Mouse (Mus musculus) hindlimb bud, embryonic 11.5 days (tissue): ENCODE measurements around the gene Glipr2.
A peak's percentile ranks its signal among the peaks of the same experiment; 100 is the strongest.

ENCODE experiments used
- DNase-seq: peaks from one replicate; pipeline ENCODE4 v3.0.0-alpha.2; 2012; ENCODE audit warnings: low read depth, low spot score; ENCODE audit errors: extremely low spot score

The Glipr2 gene

GRCm38 (mm10) chr4:43957292-43957845 is at the start of gene Glipr2:
TSS of gene Glipr2 (plus strand) at chr4:43957401.
- no peak for DNase-seq

- DNase-seq: no peak
These were observed 39.0 kb upstream of the Glipr2 start for GRCm38 (mm10) chr4:43918221-43918620.

GRCm38 (mm10) chr4:43920602-43921001 is 36.6 kb upstream of the Glipr2 start:
- DNase-seq: no peak

- no peak for DNase-seq
These were observed 32.1 kb upstream of the Glipr2 start for GRCm38 (mm10) chr4:43925125-43925524.

- peak; percentile 52 for DNase-seq
These were observed 31.4 kb upstream of the Glipr2 start for GRCm38 (mm10) chr4:43925779-43926178.

- no peak for DNase-seq
These were observed 29.4 kb upstream of the Glipr2 start for GRCm38 (mm10) chr4:43927826-43928225.

DNA sequence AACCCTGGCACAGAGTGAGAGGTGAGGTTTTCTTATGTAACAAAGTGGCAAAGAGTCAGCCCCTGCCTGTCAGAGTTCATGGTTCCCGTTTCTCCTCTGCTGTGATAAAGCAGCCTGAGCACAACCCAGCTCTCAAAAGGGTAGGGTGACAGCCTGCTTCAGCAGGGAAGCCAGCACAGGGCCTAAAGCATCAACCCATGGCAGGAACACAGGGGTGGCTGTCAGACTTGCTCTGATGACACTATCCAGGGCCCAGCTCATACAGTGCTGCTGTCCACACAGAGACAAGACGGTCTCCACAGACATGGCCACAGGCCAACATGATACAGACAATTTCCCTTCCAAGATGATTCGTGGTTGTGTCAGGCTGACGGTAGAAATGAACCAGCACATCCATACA is 25.3 kb upstream of the Glipr2 start:
- DNase-seq: no peak

DNA sequence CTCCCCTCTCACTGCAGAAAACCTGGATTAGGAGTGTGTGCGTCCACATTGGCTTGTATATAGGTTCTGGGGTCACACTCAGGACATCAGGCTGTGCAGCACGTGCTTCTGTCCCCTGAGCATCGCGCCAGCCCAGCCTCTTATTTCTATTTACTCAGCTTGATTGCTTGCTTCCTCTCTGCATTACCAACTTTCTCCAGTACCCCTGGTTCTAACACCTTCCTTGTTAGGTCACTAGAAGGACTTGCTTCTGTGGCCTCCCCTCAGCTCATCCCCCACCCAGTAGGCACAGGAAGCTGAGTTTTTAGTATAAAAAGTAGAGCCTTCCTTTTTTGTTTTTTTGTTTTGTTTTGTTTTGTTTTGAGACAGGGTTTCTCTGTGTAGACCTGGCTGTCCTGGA is 21.0 kb upstream of the Glipr2 start:
- no peak for DNase-seq

DNA sequence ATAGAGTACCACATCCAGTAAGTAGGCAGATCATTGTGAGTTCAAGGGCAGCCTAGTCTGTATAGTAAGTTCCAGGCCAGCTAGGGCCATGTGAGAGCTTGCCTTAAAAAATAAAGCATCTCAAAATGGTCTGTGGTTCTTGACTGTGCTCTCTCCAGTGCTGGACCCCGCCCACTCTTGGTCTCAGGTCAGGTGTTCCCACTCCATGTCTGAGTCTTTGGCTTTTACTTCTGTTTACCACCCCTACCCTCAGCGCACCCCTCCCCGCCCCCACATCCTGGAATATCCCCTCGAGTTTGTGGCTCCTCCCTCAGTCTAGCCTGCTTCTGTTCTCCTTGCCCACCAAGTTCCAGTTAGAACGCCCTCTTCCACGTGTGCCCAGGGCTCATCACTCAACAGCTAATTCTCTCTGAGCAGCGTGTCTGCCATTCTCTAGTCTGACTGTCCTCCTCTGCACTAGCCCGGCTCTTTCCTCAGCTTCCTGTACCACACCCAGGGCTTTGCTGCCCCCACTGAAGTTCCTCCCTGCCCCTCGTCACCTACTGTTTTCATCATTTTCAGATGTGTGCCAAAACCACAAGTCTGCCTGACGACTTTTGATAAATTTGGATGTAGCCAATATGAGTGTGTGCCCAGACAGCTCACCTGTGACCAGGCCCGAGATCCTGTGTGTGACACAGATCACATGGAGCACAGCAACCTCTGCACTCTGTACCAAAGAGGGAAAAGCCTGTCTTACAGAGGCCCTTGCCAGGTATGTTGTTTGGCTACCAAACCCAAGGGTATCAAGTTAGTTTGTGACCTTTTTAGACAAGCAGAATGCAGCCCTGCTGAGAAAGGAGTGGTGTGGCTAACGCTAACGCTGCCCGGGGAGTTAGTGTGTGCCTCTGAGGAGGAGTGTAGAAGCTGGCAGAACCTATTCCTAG is 20.2 kb upstream of the Glipr2 start:
- no peak for DNase-seq

- no peak for DNase-seq
These were observed 15.9 kb upstream of the Glipr2 start for GRCm38 (mm10) chr4:43941315-43941714.

DNA sequence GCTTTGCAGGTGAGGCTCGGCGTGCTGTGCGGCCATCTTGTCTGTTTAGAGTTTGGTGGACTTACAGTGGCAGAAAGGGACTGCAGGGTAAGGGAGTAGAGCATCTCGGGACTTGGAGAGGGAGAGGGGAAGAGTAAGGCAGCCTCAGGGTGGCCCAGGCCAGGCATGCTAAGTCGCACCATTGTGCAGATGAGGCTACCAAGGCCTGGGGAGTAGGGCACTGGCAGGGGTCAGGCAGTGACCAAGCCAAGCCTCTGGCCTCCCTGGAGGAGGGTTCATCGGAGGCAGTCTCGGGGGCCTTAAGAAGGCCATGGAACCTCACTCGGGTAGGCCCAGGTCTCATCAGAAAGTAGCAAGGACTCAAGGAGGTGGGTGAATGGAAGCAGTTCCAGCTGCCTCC is 14.8 kb upstream of the Glipr2 start:
- no peak for DNase-seq

GRCm38 (mm10) chr4:43947571-43947970 is 9.6 kb upstream of the Glipr2 start:
- DNase-seq: no peak

GRCm38 (mm10) chr4:43957846-43958461 is 753 bp downstream of the Glipr2 start:
- DNase-seq: no peak

DNA sequence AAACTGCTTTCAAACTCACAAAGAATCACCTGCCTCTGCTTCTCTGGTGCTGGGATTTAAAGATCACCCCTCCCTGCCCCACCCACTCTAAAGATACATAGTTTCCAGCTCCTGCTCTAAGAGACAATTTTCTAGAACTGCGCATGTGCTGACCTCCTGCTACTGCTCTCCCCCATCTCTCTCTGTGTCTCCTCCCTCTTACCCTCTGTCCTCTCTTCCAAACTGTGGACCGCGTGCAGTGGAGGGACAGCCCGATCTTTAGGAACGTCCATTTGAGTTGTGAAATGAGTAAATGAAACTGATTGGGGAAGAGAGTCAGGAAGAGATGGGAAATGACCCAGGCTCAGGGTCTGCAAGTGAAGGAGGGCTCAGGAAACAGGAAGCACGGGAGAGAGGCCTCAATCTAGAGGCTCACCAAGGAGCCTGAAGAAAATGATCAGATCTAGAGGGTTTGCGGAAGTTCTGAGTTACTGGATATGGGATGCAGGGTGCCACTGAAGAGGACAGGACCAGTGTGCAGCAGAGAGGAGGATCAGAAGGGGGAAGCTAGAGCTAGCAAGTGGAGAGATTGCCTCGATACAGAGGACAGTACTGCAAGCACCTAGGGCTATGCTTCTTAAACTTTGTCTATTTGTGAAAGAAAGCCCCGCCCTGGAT is 2.5 kb downstream of the Glipr2 start:
- no peak for DNase-seq

- no peak for DNase-seq
These were observed 3.0 kb downstream of the Glipr2 start for GRCm38 (mm10) chr4:43960207-43960606.

- DNase-seq: no peak
These were observed 7.2 kb downstream of the Glipr2 start for GRCm38 (mm10) chr4:43964326-43964833.

GRCm38 (mm10) chr4:43964951-43965684 is 7.9 kb downstream of the Glipr2 start:
- no peak for DNase-seq

GRCm38 (mm10) chr4:43965856-43966535 is 8.8 kb downstream of the Glipr2 start:
- DNase-seq: no peak

- DNase-seq: no peak
These were observed 11.4 kb downstream of the Glipr2 start for GRCm38 (mm10) chr4:43968650-43969049.

- no peak for DNase-seq
These were observed 12.2 kb downstream of the Glipr2 start for GRCm38 (mm10) chr4:43969373-43969772.
